Mouse (Mus musculus) c-Kit-positive CD71-positive TER-119-positive erythroid progenitor cells, embryonic 14.5 days (primary cell): ENCODE data around the gene Srcin1.

Experiments used
- DNase-seq: peaks from one replicate; pipeline ENCODE4 v3.0.0-alpha.2; 2013; ENCODE audit warnings: low spot score

Srcin1 gene

GRCm38 (mm10) chr11:97576136-97576906, at the start of gene Srcin1:
Srcin1 (minus strand) TSS chr11:97576186.
- DNase-seq, result no peak

- no peak for DNase-seq
Measured at GRCm38 (mm10) chr11:97625551-97625950, 49.6 kb upstream of the Srcin1 start.

- DNase-seq, result no peak
Measured at GRCm38 (mm10) chr11:97623166-97623565, 47.2 kb upstream of the Srcin1 start.

- peak; percentile 38 for DNase-seq
Measured at GRCm38 (mm10) chr11:97622440-97622839, 46.5 kb upstream of the Srcin1 start.

GRCm38 (mm10) chr11:97619391-97619795, 43.4 kb upstream of the Srcin1 start:
- DNase-seq, result no peak

GRCm38 (mm10) chr11:97618368-97618767, 42.4 kb upstream of the Srcin1 start:
- DNase-seq, result no peak

DNA sequence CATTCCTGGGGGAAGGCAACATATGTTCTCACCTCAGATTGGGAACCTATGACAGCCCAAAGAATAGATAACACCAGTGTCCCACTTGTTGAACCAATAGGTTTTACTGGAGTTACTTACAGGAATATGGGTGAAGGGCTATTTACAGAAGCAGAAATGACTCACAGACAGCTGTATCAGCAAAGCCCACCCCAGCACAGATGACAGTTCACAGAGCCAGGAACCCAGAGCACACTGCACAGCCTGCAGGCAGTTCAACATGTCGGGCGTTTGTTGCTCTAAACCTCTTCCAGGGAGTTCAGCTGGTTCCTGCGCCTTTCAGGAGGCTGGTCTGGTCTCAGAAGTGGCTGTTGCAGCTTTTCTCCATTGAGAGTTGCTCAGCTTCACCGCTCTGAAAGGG, 39.3 kb upstream of the Srcin1 start:
- no peak for DNase-seq

DNA sequence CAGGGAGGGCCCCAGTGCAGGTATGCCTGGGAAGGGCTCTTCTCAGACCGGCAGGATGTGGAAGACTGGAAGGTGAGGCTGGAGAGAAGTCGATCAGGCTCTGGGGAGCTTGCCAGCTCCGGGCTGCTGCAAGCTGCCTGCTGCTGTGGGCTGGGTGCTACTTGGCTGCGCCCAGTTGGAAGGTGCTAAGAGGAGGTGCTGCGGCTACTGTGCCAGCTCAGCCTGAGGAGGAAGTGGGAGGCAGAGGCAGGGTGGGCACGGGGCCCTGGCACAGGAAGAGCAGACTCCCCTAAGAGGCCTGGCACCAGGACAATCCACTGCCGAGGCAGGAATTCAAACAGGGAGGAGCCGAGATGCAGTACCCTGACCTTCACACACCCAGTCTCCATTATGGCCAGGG, 35.1 kb upstream of the Srcin1 start:
- DNase-seq, result no peak

- no peak for DNase-seq
Measured at GRCm38 (mm10) chr11:97609743-97610142, 33.8 kb upstream of the Srcin1 start.

GRCm38 (mm10) chr11:97608933-97609332, 32.9 kb upstream of the Srcin1 start:
- DNase-seq, result no peak

DNA sequence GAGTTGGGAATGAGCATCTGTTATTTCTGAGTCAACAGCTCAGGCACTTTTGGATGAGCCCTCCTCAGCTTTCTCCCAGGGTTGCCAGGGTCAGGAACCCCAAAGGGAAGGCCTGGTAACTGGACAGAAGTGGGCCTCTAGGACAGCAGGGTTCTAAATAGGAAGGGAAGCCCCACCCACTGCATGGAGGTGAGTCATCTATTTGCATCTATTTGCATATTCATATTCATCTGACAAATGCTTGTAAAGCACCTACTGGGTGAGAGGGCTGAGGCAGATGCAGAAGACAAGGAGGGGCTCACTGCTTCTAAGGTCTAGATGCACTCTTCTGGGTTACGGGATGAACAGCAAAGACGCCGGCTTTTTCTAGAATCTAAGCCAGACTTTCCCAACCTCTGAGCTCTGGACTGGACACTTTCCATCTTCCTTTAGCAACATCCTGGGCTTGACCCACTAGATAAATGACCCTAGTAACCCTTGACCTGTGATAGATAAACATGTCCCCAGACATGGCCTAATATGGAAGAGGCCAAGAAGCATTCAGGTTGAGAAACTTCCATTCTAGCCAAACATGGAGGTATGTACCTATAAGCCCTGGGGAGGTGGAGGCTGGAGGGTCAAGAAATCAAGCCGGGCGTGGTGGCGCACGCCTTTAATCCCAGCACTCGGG, 31.2 kb upstream of the Srcin1 start:
- DNase-seq, result no peak

- no peak for DNase-seq
Measured at GRCm38 (mm10) chr11:97603891-97604290, 27.9 kb upstream of the Srcin1 start.

GRCm38 (mm10) chr11:97602223-97602622, 26.2 kb upstream of the Srcin1 start:
- DNase-seq, result no peak

DNA sequence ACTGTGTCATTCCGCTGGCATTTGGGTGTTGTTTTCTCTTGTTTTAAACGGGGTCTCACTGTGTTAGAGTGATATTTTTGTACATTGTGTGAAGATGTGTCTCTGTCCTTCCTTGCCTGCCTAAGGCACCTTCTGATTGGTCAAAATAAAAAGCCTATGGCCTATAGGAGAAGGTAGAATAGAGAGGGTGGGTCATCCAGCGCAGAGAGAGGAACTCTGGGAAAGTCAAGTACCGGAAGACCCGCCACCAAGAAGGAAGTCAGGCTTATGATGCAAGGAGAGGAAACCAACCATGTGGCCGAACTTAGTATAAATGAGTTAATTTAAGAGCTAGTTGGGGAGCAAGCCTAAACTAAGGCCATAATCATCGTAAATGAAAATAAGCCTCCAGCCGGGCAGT, 23.1 kb upstream of the Srcin1 start:
- no peak for DNase-seq

DNA sequence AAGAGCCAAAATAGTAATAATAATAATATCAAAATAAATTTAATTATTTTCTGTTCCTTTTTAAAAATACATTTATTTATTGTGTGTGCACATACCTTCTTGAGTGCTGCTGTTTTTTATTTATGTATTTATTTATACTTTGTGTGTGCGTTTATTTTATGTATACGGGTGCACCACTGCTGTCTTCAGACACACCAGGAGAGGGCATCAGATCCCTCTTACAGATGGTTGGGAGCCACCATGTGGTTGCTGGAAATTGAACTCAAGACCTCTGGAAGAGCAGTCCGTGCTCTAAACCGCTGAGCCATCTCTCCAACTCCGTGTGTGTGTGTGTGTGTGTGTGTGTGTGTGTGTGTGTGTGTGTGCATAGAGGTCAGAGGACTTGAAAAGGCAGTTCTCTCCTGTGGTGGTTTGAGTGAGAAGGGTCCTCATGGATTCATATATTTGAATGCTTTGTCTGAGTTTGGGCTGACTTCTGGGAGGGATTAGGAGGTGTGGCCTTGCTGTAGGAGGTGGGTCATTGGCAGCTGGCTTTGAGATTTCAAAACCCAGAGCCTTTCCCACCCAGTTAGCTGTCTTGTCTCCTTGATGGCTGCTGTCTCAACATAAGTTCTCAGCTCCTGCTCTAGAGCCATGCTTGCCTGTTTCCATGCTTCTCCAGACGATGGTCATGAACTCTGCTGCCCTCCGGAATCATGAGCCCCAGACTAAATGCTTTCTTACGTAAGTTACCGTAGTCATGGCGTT, 22.1 kb upstream of the Srcin1 start:
- DNase-seq, result no peak

GRCm38 (mm10) chr11:97594136-97594535, 18.1 kb upstream of the Srcin1 start:
- DNase-seq, result no peak

- no peak for DNase-seq
Measured at GRCm38 (mm10) chr11:97591910-97592309, 15.9 kb upstream of the Srcin1 start.

- DNase-seq, result no peak
Measured at GRCm38 (mm10) chr11:97590227-97590960, 14.4 kb upstream of the Srcin1 start.

GRCm38 (mm10) chr11:97589216-97589615, 13.2 kb upstream of the Srcin1 start:
- no peak for DNase-seq

DNA sequence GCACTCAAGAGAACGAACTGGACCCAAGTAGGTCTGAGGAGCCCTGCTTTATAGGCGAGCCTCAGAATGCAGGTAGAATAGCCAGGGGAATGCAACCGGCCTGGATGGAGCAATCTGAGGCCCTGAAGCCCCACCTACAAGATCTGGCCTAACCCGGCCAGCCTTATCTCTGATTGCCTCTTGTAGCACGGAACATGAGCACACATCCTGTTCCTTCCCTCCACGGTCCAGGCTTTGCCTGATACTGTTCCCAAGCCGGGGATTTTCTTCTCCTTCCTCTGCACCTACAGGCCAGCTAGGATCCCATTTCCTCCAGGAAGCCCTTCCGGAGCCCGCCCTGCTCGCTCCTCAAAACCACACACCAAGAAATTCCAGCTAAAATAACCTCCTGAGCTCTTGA, 9.9 kb upstream of the Srcin1 start:
- no peak for DNase-seq

DNA sequence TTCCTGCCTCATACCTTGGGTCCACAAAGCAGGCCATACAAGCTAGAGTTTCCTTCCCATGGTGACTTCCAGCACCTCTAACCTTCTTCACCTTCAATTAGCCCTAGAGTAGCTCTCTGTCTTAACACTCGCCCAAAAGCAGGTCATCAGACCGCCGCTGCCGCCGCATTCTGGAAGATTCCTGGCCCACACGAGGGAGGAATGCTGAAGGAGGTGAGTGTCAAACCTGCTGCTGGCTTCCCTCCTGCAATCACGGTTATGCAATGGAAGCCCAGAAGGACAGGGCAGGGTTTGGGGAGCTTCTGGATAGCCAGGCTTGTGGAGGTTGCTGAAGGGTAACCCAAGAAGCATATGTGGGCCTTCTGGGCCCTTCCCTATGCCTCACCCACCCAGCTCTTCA, 8.5 kb upstream of the Srcin1 start:
- no peak for DNase-seq
